Mouse (Mus musculus) megakaryocyte, embryonic 14.5 days (primary cell): Measurements from ENCODE around the gene Mbd5.

Source experiments
- FLI1 ChIP-seq: IDR thresholded peaks from 2 replicates; pipeline ENCODE4 v1.6.1; 2012; ENCODE audit warnings: low read length, inconsistent platforms, mixed read lengths
- GATA1 ChIP-seq: IDR thresholded peaks from 3 replicates; pipeline ENCODE4 v1.6.1; 2012; ENCODE audit warnings: mixed read lengths, low read length, inconsistent platforms, borderline replicate concordance

DNA sequence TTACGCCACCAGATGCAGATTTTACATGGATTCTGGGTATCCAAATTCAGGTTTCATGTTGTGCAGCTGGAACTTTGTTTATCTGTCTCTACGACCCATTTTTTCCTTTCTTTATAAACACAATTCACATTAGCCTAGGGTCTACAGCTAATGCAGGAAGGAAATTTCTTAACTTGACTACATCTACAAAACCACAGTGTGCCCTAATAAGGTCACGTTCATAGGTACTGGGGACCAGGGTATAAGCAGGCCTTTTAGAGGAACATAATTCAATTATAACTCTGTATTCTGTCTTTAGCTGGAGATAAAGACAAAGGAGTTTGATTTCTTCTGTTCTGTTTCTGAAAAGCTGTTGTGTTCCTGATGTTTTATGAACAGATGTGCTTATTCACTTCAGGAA is 172.3 kb downstream of the Mbd5 start:
- no peak for TF ChIP-seq GATA1
- TF ChIP-seq FLI1 = no peak
